Mouse (Mus musculus) G1E (cell line): ENCODE measurements at regions not wholly inside any gene's neighbourhood (a gene's known extent, or its start where the extent isn't known, plus 50 kb on each side); places are given as distances from the start of the nearest gene placed in this dataset.

ENCODE experiments used
- CTCF ChIP-seq: IDR thresholded peaks from 2 replicates; pipeline ENCODE4 v1.5.1; 2012; ENCODE audit warnings: low read depth, low read length, inconsistent platforms, mixed read lengths
- GATA1 ChIP-seq: IDR thresholded peaks from 2 replicates; pipeline ENCODE4 v1.6.1; 2012; ENCODE audit warnings: borderline replicate concordance, low read length, inconsistent platforms, mixed read lengths
- GATA2 ChIP-seq: IDR thresholded peaks from 2 replicates; pipeline ENCODE4 v1.6.1; 2012; ENCODE audit warnings: low read depth, low read length, inconsistent platforms, borderline replicate concordance
- POLR2AphosphoS5 ChIP-seq: IDR thresholded peaks from 2 replicates; pipeline ENCODE4 v1.6.1; 2012; ENCODE audit warnings: low read depth, low read length, inconsistent platforms; ENCODE audit not compliant: insufficient replicate concordance
- TAL1 ChIP-seq: conservative IDR thresholded peaks from 2 replicates; pipeline ENCODE4 v1.6.1; 2012; ENCODE audit warnings: low read depth, low read length, inconsistent platforms, mixed read lengths

GRCm38 (mm10) chr5:46654189-46654588 is 796.8 kb upstream of the Lcorl start:
- TF ChIP-seq GATA1 (no peak), CTCF (no peak), GATA2 (no peak), TAL1 (no peak), POLR2AphosphoS5 (no peak)
